Mouse (Mus musculus) brain, embryonic 14.5 days (tissue): ENCODE measurements around the gene Sh3bp1.

ENCODE experiments used
- CTCF ChIP-seq: fragments of 200-500 bp; IDR thresholded peaks from 2 replicates; pipeline ENCODE4 v1.5.1; 2012; ENCODE audit warnings: inconsistent platforms, mild to moderate bottlenecking, moderate library complexity, borderline replicate concordance; ENCODE audit not compliant: insufficient read depth, insufficient read length; ENCODE audit errors: extremely low read depth
- POLR2A ChIP-seq: fragments of 200-500 bp; IDR thresholded peaks from 2 replicates; pipeline ENCODE4 v1.6.1; 2012; ENCODE audit warnings: mild to moderate bottlenecking, inconsistent platforms, borderline replicate concordance; ENCODE audit not compliant: poor library complexity, insufficient read depth, insufficient read length, severe bottlenecking; ENCODE audit errors: extremely low read depth

- no peak for TF ChIP-seq CTCF
- TF ChIP-seq POLR2A: no peak
Observed at GRCm38 (mm10) chr15:78875537-78875936, 24.0 kb upstream of the Sh3bp1 start.
